Comparison of ENCODE assay signal across 30 mouse cellular contexts in genomic region chr17:31775966-31776365, GRCm38 (mm10).
DNase-seq lines count a peak whose midpoint lies in the region; ATAC-seq lines count a peak whose summit lies in the region.
"Had no signal": no experiment of that assay in that cellular context is flagged by ENCODE, and none has a peak within 500 bp of the region (broad histone marks: within the 10 kb centered on the region; RNA-seq: fewer than 3 reads in every experiment).

No protein-coding gene starts in this region.

- no peak overlapping the region for H3K4me3 ChIP-seq in embryonic facial prominence, embryonic 14.5 days (ENCODE audit: low read depth, low read length)
- H3K4me3 ChIP-seq in embryonic facial prominence, embryonic 10.5 days = no peak overlapping the region
- H3K4me3 ChIP-seq in lung, embryonic 15.5 days = no peak overlapping the region
- no peak overlapping the region for H3K4me3 ChIP-seq in stomach, embryonic 16.5 days (replicated peaks; ENCODE audit: low read length)
- H3K4me3 ChIP-seq: embryonic facial prominence, embryonic 12.5 days; forebrain, embryonic 10.5 days; gastrocnemius, adult 2 months; heart, embryonic 12.5 days; heart, embryonic 15.5 days had no signal

- 78% methylated on average over 3 of the region's 3 CpGs for WGBS in embryonic facial prominence, embryonic 14.5 days
- WGBS in embryonic facial prominence, embryonic 10.5 days = 92% methylated on average over 3 of the region's 3 CpGs
- 92% methylated on average over 3 of the region's 3 CpGs for WGBS in lung, embryonic 15.5 days
- WGBS in stomach, embryonic 16.5 days = 80% methylated on average over 3 of the region's 3 CpGs

- no peak overlapping the region for H3K9ac ChIP-seq in embryonic facial prominence, embryonic 14.5 days (ENCODE audit: low read depth, low read length)
- no peak overlapping the region for H3K9ac ChIP-seq in lung, embryonic 15.5 days
- no peak overlapping the region for H3K9ac ChIP-seq in stomach, embryonic 16.5 days (ENCODE audit: low read length)
- H3K9ac ChIP-seq: embryonic facial prominence, embryonic 12.5 days; forebrain, postnatal 0 days; heart, embryonic 12.5 days; heart, embryonic 15.5 days; hindbrain, embryonic 14.5 days had no signal

- H3K36me3 ChIP-seq in embryonic facial prominence, embryonic 14.5 days (ENCODE audit: control insufficient read depth, insufficient read depth, low read length) = no peaks in the 10 kb centered on the region
- H3K36me3 ChIP-seq in embryonic facial prominence, embryonic 10.5 days (replicated peaks) = no peaks in the 10 kb centered on the region
- H3K36me3 ChIP-seq in lung, embryonic 15.5 days = no peaks in the 10 kb centered on the region
- no peaks in the 10 kb centered on the region for H3K36me3 ChIP-seq in stomach, embryonic 16.5 days (ENCODE audit: control insufficient read depth, insufficient read depth, low read length)
- H3K36me3 ChIP-seq: embryonic facial prominence, embryonic 12.5 days; forebrain, embryonic 10.5 days; G1E; heart, embryonic 12.5 days; heart, embryonic 15.5 days had no signal

- H3K4me1 ChIP-seq in embryonic facial prominence, embryonic 14.5 days (ENCODE audit: control insufficient read depth, insufficient read depth, low read length) = peaks cover 8% of the 10 kb centered on the region
- peaks cover 33% of the 10 kb centered on the region for H3K4me1 ChIP-seq in embryonic facial prominence, embryonic 10.5 days
- H3K4me1 ChIP-seq in lung, embryonic 15.5 days = peaks cover 53% of the 10 kb centered on the region
- H3K4me1 ChIP-seq in stomach, embryonic 16.5 days (ENCODE audit: control insufficient read depth, insufficient read depth, low read length) = peaks cover 43% of the 10 kb centered on the region

- no peak for ATAC-seq in embryonic facial prominence, embryonic 14.5 days (ENCODE audit: low read depth)
- no peak for ATAC-seq in lung, embryonic 15.5 days (ENCODE audit: borderline replicate concordance, extremely low read depth, low FRiP score, low TSS enrichment)
- ATAC-seq in stomach, embryonic 16.5 days (ENCODE audit: insufficient read depth, low FRiP score) = peak; percentile 42; the same call in 1 of the 2 replicates
- ATAC-seq: forebrain, embryonic 14.5 days; forebrain, postnatal 0 days; hindbrain, postnatal 0 days; inflammation-experienced regulatory T-cells, adult 6 months; Patski had no signal

- H3K27me3 ChIP-seq in embryonic facial prominence, embryonic 14.5 days (replicated peaks; ENCODE audit: control insufficient read depth, insufficient read depth, low read length) = no peaks in the 10 kb centered on the region
- no peaks in the 10 kb centered on the region for H3K27me3 ChIP-seq in embryonic facial prominence, embryonic 10.5 days (replicated peaks; ENCODE audit: low read depth, poor library complexity, severe bottlenecking)
- no peaks in the 10 kb centered on the region for H3K27me3 ChIP-seq in lung, embryonic 15.5 days
- H3K27me3 ChIP-seq in stomach, embryonic 16.5 days (ENCODE audit: control insufficient read depth, insufficient read depth, low read length) = no peaks in the 10 kb centered on the region
- H3K27me3 ChIP-seq: embryonic facial prominence, embryonic 12.5 days; heart, embryonic 12.5 days; heart, embryonic 15.5 days; Patski had no signal

- DNase-seq in embryonic facial prominence, embryonic 14.5 days (ENCODE audit: low spot score) = no peak
- no peak for DNase-seq in embryonic facial prominence, embryonic 10.5 days (ENCODE audit: low spot score)
- DNase-seq in lung, postnatal 4 days = no peak
- DNase-seq in ES-CJ7 (ENCODE audit: low read depth, low spot score) = peak; percentile 27
- DNase-seq in embryo, embryonic 10 days (ENCODE audit: low spot score) = no peak
- no peak for DNase-seq in adrenal gland, adult 8-10 months
- DNase-seq: adrenal gland, postnatal 14 days; cerebellum, adult 11 months; cerebellum, adult 2 months; cerebellum, adult 9-11 months; cerebellum, postnatal 25 days; embryo, embryonic 11 days; forebrain, postnatal 0 days; gastrocnemius, adult 2 months; gastrocnemius, postnatal 14 days; heart, adult 11 months; heart, postnatal 10 days; heart, postnatal 4 days had no signal

- H3K4me2 ChIP-seq in embryonic facial prominence, embryonic 14.5 days (ENCODE audit: low read depth, low read length) = no peak overlapping the region
- no peak overlapping the region for H3K4me2 ChIP-seq in lung, embryonic 15.5 days
- no peak overlapping the region for H3K4me2 ChIP-seq in stomach, embryonic 16.5 days (ENCODE audit: low read depth, low read length)
- H3K4me2 ChIP-seq: embryonic facial prominence, embryonic 12.5 days; heart, embryonic 12.5 days; heart, embryonic 15.5 days; hindbrain, embryonic 14.5 days had no signal

- no peaks in the 10 kb centered on the region for H3K9me3 ChIP-seq in embryonic facial prominence, embryonic 14.5 days (ENCODE audit: control insufficient read depth, low read length)
- H3K9me3 ChIP-seq in embryonic facial prominence, embryonic 10.5 days = 0 out of 2 replicates have a peak, but pooled peaks cover 3% of the 10 kb centered on the region
- no peaks in the 10 kb centered on the region for H3K9me3 ChIP-seq in lung, embryonic 15.5 days
- H3K9me3 ChIP-seq in stomach, embryonic 16.5 days (replicated peaks; ENCODE audit: control insufficient read depth, low read length) = no peaks in the 10 kb centered on the region
- H3K9me3 ChIP-seq: embryonic facial prominence, embryonic 12.5 days; G1E; heart, embryonic 12.5 days; heart, embryonic 15.5 days had no signal

- 0 out of 2 replicates have a peak overlapping the region, but pooled peaks have one; percentile 29 for H3K27ac ChIP-seq in embryonic facial prominence, embryonic 14.5 days (replicated peaks; ENCODE audit: low read depth, low read length)
- no peak overlapping the region for H3K27ac ChIP-seq in embryonic facial prominence, embryonic 10.5 days (replicated peaks)
- peak overlapping the region; percentile 90; the same call in 1 of the 2 replicates for H3K27ac ChIP-seq in lung, embryonic 15.5 days
- H3K27ac ChIP-seq in stomach, embryonic 16.5 days (ENCODE audit: low read length) = peak overlapping the region; percentile 79
- H3K27ac ChIP-seq: forebrain, embryonic 10.5 days; gastrocnemius, adult 2 months; hindbrain, embryonic 14.5 days; hindbrain, postnatal 0 days had no signal
